Mouse (Mus musculus): Measurements from ENCODE around the gene 9230104L09Rik. TPM values are rescaled to one million over a fixed set of nuclear protein-coding genes. Genes with fewer than 3 reads are reported as not detected.

9230104L09Rik gene
- polyA plus RNA-seq, 1 experiment: 2,481 TPM

- DNase-seq (ENCODE audit: low read depth): no peak
These were observed 8.0 kb downstream of the 9230104L09Rik start for GRCm38 (mm10) chr2:148856630-148857400.

DNA sequence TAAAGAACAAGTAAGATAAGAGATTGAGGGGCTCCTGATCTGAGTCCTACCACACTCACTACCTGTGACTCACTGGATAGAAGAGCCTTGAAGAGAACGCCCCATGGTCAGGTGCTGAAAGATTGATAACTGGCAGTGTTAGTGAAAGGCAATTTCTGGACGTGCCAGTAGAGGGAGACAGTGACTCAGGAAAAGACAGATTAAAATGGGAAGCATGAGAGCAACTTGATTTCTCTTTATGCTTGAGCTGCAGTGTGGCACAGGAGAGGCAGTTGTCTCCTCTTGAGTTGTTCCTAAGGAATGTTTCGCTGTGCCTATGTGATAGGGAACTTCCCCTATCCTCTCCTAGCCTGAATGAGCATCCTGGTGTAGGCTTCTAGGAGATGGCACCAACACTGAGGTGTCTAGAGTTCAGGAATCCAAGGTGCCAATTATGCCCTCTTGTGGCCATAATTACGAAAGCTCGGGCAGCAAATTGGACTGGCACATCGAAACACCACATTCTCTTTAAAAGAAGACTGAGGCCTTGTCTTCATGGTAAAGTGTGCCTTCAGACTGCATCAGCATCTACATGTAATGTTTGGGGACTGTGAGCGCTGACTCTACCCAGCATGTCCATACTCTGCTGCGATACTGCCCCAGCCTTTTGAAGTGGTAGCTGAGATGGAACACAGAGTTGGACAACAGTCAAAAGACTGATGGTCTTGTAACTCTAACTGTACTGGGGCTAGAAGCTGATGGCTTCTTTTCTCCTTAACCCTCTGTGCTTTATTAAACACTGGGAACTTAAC lies 13.5 kb downstream of the 9230104L09Rik start:
- no peak for DNase-seq (ENCODE audit: low read depth)

GRCm38 (mm10) chr2:148839224-148839623 lies 25.6 kb downstream of the 9230104L09Rik start:
- DNase-seq (ENCODE audit: low read depth): no peak

DNA sequence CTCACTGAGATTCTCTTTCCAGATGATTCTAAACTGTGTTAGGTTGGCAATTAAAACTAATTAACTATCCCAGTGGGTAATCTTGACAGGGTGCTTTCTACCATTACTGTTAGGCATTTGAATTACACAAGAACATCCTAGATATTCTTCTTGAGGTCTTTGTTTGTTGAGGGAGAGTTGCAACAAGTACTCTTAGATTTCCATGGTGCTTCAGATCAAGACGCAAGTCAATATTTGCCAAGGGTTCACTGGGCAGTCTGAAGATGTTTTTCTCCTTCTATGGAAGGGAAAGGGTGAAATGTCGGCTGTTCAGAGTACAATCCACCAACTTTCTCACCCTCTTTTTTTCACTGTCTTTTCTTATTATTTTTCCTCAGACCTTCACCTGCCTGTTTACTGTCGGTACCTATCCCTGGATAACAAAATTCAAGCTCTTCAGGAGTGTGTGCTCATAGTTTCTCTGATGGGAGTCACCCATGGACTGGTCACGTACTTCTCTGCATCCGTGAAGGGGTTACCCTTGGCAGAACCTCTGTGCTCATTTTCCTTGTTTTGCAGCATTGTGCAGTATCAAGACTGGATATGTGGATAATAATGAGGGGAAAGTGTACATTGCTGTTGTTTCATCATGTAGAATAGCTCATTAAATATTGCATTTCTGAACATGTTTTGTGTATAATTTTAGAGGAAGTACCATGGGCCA lies 26.6 kb downstream of the 9230104L09Rik start:
- no peak for DNase-seq (ENCODE audit: low read depth)

- no peak for DNase-seq (ENCODE audit: low read depth)
These were observed 29.9 kb downstream of the 9230104L09Rik start, which contains the start of gene Cst9 for GRCm38 (mm10) chr2:148834912-148835311. Gene Cst9, plus strand, starts transcription at chr2:148835147.

GRCm38 (mm10) chr2:148825986-148826385 lies 38.9 kb downstream of the 9230104L09Rik start:
- no peak for DNase-seq (ENCODE audit: low read depth)

DNA sequence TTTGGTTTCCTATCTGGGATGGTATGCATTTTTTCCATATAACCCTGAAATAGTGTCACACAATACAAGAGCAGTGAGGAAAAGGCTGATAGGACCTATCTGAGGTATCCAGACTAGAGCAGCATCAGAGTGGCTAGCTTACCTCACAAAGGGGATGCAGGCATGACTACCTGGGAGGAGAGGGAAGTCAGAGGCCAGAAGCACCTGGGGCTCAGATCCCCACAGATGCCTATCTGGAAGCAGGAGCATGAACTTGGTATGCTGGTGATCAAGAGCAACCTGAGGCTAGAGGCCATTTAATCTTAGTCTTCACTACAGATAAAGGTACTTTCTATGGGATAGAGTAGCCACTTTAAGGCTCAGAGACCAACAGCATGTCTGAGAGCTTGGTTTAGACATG lies 44.9 kb downstream of the 9230104L09Rik start, which contains the start of gene Cst13:
Cst13 (plus strand) TSS at position 173 of the 400 bp plus-strand sequence.
- no peak for DNase-seq (ENCODE audit: low read depth)

DNA sequence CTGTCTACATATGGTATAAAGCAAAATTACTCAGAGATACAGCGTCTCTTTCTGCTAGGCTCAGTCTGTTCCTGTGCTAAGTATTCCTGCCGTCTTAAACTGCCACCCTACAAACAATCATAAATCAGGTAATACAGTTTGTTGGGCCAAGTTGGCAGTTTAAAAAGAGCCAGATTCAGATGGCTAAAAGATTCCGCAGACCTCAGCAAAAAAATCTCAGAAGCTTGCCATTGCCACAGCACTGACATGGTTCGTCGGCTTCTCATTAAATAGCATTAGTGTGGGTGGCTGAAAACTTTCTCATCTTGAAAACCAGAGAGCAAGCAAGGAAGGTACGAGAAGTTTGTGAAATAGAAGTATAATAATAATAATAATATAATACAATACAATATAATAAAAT lies 58.1 kb downstream of the 9230104L09Rik start:
- DNase-seq (ENCODE audit: low read depth): no peak

DNA sequence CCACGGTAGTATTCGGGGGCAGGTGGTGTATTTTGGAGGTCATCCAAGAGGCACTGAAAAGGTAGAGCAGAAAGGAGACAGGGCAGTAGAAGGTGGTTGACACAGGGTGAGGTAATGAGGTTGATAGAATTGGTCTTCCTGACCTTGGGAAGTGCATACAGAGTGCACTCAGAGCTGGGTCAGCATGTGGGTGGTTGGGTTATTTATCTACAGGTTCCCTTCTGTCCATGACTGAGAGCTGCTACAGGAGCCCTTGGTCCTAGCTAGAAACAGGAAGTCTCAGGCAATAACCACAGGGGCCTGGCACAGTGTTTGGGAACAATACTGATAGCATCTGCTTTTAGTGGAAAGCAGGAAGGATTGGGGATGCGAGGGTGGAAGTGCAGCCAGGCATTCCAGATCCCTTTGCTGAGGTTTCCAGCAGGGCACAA lies 63.3 kb downstream of the 9230104L09Rik start:
- peak; percentile 2 for DNase-seq (ENCODE audit: low read depth)

- DNase-seq (ENCODE audit: low read depth): no peak
These were observed 66.4 kb downstream of the 9230104L09Rik start, which contains the start of gene Cst8 for GRCm38 (mm10) chr2:148798485-148798884. Gene Cst8, plus strand, starts transcription at chr2:148798785.

Other genes starting within 250 kb of the 9230104L09Rik start
- 22.4 and 24.8 TPM in 2 replicates for gene Nxt1, start 192.4 kb downstream of the 9230104L09Rik start, polyA plus RNA-seq (2012; rRNA removed)
- 14.4 and 14.5 TPM in 2 replicates for gene Gzf1, start 184.0 kb downstream of the 9230104L09Rik start, polyA plus RNA-seq (2012; rRNA removed)
- 1.3 and 1.5 TPM in 2 replicates for gene Napb, start 132.6 kb downstream of the 9230104L09Rik start, polyA plus RNA-seq (2012; rRNA removed)
- 0.61 and 0.71 TPM in 2 replicates for gene Cstl1, start 114.7 kb downstream of the 9230104L09Rik start, polyA plus RNA-seq (2012; rRNA removed)
- gene Cst11, start 93.5 kb downstream of the 9230104L09Rik start, polyA plus RNA-seq (2012; rRNA removed): 655 and 970 TPM in 2 replicates
- gene 8030411F24Rik, start 83.0 kb downstream of the 9230104L09Rik start, polyA plus RNA-seq (2012; rRNA removed): 0.60 TPM in 1 of 2 replicates, not detected in the other
- gene Cst12, start 75.7 kb downstream of the 9230104L09Rik start, polyA plus RNA-seq (2012; rRNA removed): 188 and 311 TPM in 2 replicates
- 550 and 654 TPM in 2 replicates for gene Cst8, start 66.3 kb downstream of the 9230104L09Rik start, polyA plus RNA-seq (2012; rRNA removed)
- 0.23 TPM in 1 of 2 replicates, not detected in the other for gene Cst13, start 45.0 kb downstream of the 9230104L09Rik start, polyA plus RNA-seq (2012; rRNA removed)
- gene Cst9, start 29.9 kb downstream of the 9230104L09Rik start, polyA plus RNA-seq (2012; rRNA removed): 0.24 TPM in 1 of 2 replicates, not detected in the other
- gene Cst3, start 10.7 kb upstream of the 9230104L09Rik start, polyA plus RNA-seq (2012; rRNA removed): 1,716 and 1,883 TPM in 2 replicates
- not detected in 2 replicates for gene Gm1330, start 138.2 kb upstream of the 9230104L09Rik start, polyA plus RNA-seq (2012; rRNA removed)
- not detected in 2 replicates for gene Gm10750, start 152.2 kb upstream of the 9230104L09Rik start, polyA plus RNA-seq (2012; rRNA removed)